Mouse (Mus musculus): ENCODE results near the gene Sgsm3. TPM values are rescaled to one million over a fixed set of nuclear protein-coding genes. Genes with fewer than 3 reads are reported as not detected.

Sgsm3 gene
- polyA plus RNA-seq, 1 experiment: 0.52 TPM

DNA sequence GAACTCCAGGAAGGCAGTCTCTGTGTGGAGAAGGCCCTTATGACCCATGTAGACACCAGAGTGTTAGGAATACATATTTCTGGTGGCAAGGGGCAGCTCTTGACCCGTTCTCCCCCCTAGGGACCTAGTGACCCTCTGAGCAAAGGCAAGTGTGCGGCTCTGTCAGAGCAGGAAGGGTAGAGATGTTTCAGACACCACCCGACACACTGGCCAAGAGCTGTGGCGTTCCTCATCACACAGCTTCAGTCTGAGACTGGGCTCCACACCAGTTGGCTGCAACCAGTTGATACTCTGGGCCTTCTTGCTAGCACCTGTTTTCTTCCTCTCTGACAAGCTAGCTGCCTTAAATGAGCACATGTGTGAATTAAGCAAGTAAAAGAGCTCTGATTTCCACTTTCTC, 54.0 kb downstream of the Sgsm3 start:
- H3K36me3 ChIP-seq (ENCODE audit: control insufficient read depth): no peaks in the 10 kb centered on the region
- peaks cover 16% of the 10 kb centered on the region for H3K4me1 ChIP-seq (ENCODE audit: control insufficient read depth)
- H3K9me3 ChIP-seq (ENCODE audit: control insufficient read depth, low read length): no peaks in the 10 kb centered on the region
- H3K4me3 ChIP-seq (replicated peaks): no peak overlapping the region
- no peaks in the 10 kb centered on the region for H3K27me3 ChIP-seq (ENCODE audit: control insufficient read depth)
- TF ChIP-seq GATA1 (IDR thresholded peaks at IDR 0.05; ENCODE audit: low read length): no peak
- no peak for TF ChIP-seq TAL1 (IDR thresholded peaks at IDR 0.05; ENCODE audit: low read length)

DNA sequence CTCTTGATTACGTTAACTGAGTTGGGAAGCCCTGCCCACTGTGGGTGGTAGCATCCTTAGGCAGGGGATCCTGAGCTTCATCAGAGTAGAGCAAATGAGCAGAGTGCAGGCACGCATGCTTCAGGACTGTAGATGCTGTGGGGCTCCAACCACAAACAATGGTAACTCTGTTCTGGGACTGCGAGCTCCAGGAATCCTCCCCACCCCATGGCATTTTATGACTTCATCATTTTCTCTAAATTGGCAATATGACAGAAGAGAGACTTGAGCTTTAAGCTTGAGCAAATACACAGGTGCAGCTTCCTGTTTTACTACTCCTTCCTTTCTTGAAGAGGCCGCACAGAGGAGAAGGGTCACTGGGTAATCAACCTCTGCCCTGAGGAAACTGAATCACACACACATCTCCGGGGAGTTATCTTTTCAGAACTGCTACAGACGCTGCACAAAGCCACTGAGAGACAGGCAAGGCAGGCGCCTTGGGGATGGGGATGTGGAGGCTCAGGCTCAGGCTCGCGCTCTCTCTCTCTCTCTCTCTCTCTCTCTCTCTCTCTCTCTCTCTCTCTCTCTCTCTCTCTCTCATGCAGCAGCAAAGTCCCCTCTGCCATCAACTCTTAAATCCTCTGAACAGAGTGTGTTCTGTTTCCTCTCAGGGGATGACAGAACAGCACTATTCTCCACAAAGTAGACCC, 55.5 kb downstream of the Sgsm3 start:
- peaks cover under 1% of the 10 kb centered on the region for H3K4me1 ChIP-seq (ENCODE audit: control insufficient read depth)

DNA sequence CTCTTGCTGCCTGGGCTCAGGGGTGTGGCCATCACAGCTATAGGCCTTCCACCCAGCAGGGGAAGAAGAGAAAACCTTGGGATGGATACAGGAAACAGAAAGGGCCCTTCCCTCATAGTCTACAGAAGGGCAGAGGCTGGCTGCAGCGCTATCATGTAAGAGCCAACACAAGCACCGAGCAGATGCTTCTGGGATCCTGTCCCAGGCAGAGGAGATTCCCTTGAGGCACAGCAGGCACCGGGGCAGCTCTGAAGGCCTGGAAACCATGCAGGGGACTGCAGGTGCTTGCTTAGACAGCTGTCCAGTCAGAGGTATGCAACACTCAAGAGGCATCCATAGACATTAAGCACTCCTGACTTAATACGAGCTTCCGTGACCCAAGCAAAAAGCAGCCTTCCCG, 56.6 kb downstream of the Sgsm3 start:
- Histone ChIP-seq H3K4me3 (replicated peaks) (no peak overlapping the region), H3K36me3 (ENCODE audit: control insufficient read depth) (no peaks in the 10 kb centered on the region), H3K4me1 (ENCODE audit: control insufficient read depth) (no peaks in the 10 kb centered on the region; the same call in 1 of the 2 replicates), H3K9me3 (ENCODE audit: control insufficient read depth, low read length) (no peaks in the 10 kb centered on the region), H3K27me3 (ENCODE audit: control insufficient read depth) (no peaks in the 10 kb centered on the region)
- no peak for TF ChIP-seq TAL1 (IDR thresholded peaks at IDR 0.05; ENCODE audit: low read length)
- no peak for TF ChIP-seq GATA1 (IDR thresholded peaks at IDR 0.05; ENCODE audit: low read length)

More for the DNA sequence above, 55.5 kb downstream of the Sgsm3 start:
- Histone ChIP-seq H3K4me3 (replicated peaks) (no peak overlapping the region), H3K27me3 (ENCODE audit: control insufficient read depth) (no peaks in the 10 kb centered on the region), H3K36me3 (ENCODE audit: control insufficient read depth) (no peaks in the 10 kb centered on the region), H3K9me3 (ENCODE audit: control insufficient read depth, low read length) (no peaks in the 10 kb centered on the region)
- TF ChIP-seq GATA1 (IDR thresholded peaks at IDR 0.05; ENCODE audit: low read length) (no peak), TAL1 (IDR thresholded peaks at IDR 0.05; ENCODE audit: low read length) (no peak)

DNA sequence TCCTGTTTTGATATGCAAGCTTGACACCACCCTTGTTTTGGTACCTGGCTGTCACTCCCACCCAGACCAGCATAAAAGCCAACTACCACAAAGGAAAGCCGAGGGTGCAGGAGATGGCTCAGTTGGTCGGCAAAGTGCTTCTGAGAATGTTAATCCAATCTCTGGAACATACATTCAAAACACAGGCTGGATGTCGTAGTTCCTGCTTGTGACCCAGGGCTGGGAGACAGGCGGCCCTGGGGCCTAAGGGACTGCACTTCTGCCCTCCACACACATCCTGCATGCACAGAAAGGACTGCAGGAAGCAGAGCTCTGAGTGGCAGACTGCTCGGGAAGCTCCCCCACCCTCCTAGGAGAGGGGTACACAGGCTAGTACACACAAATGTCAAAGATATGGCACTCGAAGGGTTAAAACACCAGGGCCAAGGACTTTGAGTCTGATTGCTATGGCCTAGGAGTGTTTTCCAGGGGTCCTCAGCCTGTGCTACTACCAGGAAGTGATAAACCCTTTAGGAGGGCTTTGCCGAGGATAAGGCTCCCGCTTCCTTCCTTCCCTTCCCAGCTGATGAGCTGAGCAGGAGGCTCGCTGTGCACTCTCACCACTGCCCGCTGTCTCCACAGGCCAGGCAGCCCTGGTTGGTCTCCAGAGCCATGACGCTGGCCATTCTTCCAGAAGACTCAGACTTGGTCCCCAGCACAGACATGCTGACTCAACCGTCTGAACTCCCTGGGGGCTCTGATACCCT, 58.0 kb downstream of the Sgsm3 start:
- Histone ChIP-seq H3K36me3 (ENCODE audit: control insufficient read depth) (no peaks in the 10 kb centered on the region), H3K9me3 (ENCODE audit: control insufficient read depth, low read length) (no peaks in the 10 kb centered on the region), H3K27me3 (ENCODE audit: control insufficient read depth) (no peaks in the 10 kb centered on the region), H3K4me1 (ENCODE audit: control insufficient read depth) (no peaks in the 10 kb centered on the region; the same call in 1 of the 2 replicates), H3K4me3 (replicated peaks) (no peak overlapping the region)
- no peak for TF ChIP-seq GATA1 (IDR thresholded peaks at IDR 0.05; ENCODE audit: low read length)
- TF ChIP-seq TAL1 (IDR thresholded peaks at IDR 0.05; ENCODE audit: low read length): no peak

DNA sequence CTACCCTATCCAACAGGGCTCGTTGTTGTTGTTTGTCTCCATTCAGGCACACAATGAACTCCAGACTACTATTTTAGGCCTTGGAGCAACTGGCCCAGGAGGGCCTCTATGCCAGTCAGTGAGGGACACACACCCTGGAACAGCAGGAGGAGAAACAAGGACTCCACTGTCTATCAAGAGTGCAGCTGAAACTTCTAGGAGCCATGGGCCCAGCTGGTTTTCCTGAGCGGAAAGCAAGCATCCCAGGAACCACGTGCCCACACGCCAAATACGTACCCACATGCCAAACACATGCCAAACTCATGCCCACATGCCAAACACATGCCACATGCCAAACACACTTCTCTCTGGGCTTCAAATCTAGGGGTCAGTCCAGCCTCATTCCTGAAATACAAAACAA, 60.9 kb downstream of the Sgsm3 start:
- Histone ChIP-seq H3K4me3 (replicated peaks) (no peak overlapping the region), H3K4me1 (ENCODE audit: control insufficient read depth) (peaks cover 5% of the 10 kb centered on the region), H3K36me3 (ENCODE audit: control insufficient read depth) (no peaks in the 10 kb centered on the region), H3K27me3 (ENCODE audit: control insufficient read depth) (peaks cover 2% of the 10 kb centered on the region; the same call in 1 of the 2 replicates), H3K9me3 (ENCODE audit: control insufficient read depth, low read length) (no peaks in the 10 kb centered on the region)
- no peak for TF ChIP-seq GATA1 (IDR thresholded peaks at IDR 0.05; ENCODE audit: low read length)
- no peak for TF ChIP-seq TAL1 (IDR thresholded peaks at IDR 0.05; ENCODE audit: low read length)

DNA sequence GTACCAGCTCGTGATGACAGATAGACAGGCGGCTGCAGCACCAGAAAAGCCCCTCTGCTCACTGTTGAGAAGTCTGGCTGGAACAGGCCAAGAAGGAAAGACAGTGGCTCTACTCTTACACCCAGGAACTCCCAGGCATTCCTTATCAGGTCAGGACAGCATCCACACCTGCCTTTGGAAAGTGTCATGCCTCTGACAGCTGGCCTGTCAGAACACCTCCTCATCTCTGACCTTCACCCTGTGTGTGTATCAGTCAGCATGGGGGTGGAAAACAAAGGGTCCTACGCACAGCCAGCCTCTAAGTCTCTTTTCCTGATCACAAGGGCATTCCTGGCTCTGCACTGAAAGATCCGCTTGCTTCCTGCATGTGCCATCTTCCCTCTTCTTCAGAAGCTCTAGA, 64.2 kb downstream of the Sgsm3 start:
- peaks cover 27% of the 10 kb centered on the region for H3K27me3 ChIP-seq (ENCODE audit: control insufficient read depth)
- H3K36me3 ChIP-seq (ENCODE audit: control insufficient read depth): no peaks in the 10 kb centered on the region
- TF ChIP-seq GATA1 (IDR thresholded peaks at IDR 0.05; ENCODE audit: low read length): no peak
- no peak for TF ChIP-seq TAL1 (IDR thresholded peaks at IDR 0.05; ENCODE audit: low read length)
- H3K9me3 ChIP-seq (ENCODE audit: control insufficient read depth, low read length): no peaks in the 10 kb centered on the region
- H3K4me1 ChIP-seq (ENCODE audit: control insufficient read depth): peaks cover 5% of the 10 kb centered on the region
- no peak overlapping the region for H3K4me3 ChIP-seq (replicated peaks)

DNA sequence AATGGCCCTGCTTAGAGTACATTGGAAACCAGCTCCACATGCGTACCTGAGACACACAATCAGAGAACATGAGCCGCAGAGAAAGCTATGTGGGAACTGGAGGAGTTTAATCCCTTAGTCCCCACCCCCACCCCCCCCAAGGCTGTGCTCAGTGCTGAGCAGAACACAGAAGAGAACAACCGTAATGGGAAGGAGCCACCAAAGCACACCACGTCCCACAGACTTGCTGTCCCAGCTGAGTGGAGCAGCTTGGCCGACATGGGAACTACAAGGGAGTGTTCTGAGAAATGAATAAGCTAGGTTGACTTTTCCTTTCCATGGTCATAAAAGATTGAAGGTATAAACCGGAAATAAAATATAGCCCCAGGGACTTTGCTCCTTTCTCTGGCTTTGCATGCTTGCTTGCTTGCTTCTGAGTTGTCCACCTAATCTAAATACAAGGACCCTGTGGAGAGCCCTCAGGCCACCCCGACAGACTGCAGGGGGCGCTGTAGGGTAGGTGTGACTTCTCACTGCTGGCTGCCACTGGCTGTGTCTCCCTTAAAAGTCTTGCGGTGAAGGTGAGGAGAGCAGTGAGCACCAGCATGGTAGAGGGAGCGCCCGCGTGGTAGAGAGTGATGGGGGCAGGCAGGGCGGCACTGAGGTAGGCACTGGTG, 64.8 kb downstream of the Sgsm3 start:
- H3K36me3 ChIP-seq (ENCODE audit: control insufficient read depth): no peaks in the 10 kb centered on the region

DNA sequence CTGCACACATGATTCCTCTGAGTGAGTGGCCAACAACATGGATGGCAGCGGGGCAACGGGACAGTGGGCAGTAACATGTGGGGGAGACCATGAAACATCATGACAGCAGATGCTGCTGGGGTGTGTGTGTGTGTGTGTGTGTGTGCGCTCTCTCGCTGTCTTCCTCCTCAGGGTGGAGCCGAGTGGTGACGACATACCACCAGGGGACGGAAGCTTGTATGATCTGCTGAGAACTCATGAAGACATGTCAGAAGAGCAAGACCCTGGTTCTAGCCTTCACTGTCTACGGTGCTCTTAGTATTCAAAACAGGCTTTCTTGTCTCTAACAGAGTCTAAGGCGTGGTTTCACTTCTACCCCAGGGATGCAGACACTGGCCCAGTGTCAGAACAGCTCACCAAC, 66.9 kb downstream of the Sgsm3 start:
- Histone ChIP-seq H3K4me1 (ENCODE audit: control insufficient read depth) (peaks cover 12% of the 10 kb centered on the region), H3K27me3 (ENCODE audit: control insufficient read depth) (peaks cover 31% of the 10 kb centered on the region), H3K9me3 (ENCODE audit: control insufficient read depth, low read length) (no peaks in the 10 kb centered on the region), H3K36me3 (ENCODE audit: control insufficient read depth) (no peaks in the 10 kb centered on the region), H3K4me3 (replicated peaks) (no peak overlapping the region)
- TF ChIP-seq TAL1 (IDR thresholded peaks at IDR 0.05; ENCODE audit: low read length) (no peak), GATA1 (IDR thresholded peaks at IDR 0.05; ENCODE audit: low read length) (no peak)

More for the DNA sequence above, 64.8 kb downstream of the Sgsm3 start:
- Histone ChIP-seq H3K9me3 (ENCODE audit: control insufficient read depth, low read length) (no peaks in the 10 kb centered on the region), H3K4me1 (ENCODE audit: control insufficient read depth) (peaks cover 8% of the 10 kb centered on the region), H3K4me3 (replicated peaks) (no peak overlapping the region), H3K27me3 (ENCODE audit: control insufficient read depth) (peaks cover 31% of the 10 kb centered on the region)
- TF ChIP-seq GATA1 (IDR thresholded peaks at IDR 0.05; ENCODE audit: low read length) (no peak), TAL1 (IDR thresholded peaks at IDR 0.05; ENCODE audit: low read length) (no peak)

DNA sequence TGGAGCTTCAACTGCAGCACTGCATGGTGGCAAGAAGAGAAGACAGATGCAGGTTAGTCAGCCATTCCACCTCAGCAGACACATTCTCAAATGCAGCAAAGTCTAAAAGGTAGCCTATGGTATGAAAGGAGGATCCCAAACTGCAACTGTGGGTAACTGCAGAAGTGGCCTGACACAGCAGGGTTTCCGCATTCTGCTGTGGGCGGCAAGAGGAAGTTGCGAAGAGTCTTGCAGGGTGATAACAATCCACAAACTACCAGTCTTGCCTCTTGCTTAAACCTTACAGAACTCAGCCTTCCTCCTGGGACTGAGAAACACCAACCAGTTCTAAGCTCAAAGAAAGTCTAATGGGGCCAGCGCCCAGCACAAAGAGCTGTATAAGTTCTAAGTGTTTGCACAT, 67.8 kb downstream of the Sgsm3 start:
- H3K4me3 ChIP-seq (replicated peaks): no peak overlapping the region
- peaks cover 31% of the 10 kb centered on the region for H3K27me3 ChIP-seq (ENCODE audit: control insufficient read depth)
- no peaks in the 10 kb centered on the region for H3K36me3 ChIP-seq (ENCODE audit: control insufficient read depth)
- H3K9me3 ChIP-seq (ENCODE audit: control insufficient read depth, low read length): no peaks in the 10 kb centered on the region
- peaks cover 12% of the 10 kb centered on the region for H3K4me1 ChIP-seq (ENCODE audit: control insufficient read depth)
- no peak for TF ChIP-seq TAL1 (IDR thresholded peaks at IDR 0.05; ENCODE audit: low read length)
- no peak for TF ChIP-seq GATA1 (IDR thresholded peaks at IDR 0.05; ENCODE audit: low read length)
